Mouse (Mus musculus): ENCODE data around the gene Gm4131.
A peak's percentile ranks its signal among the peaks of the same experiment; 100 is the strongest.

The Gm4131 gene

GRCm38 (mm10) chr14:62550121-62550520, 16.6 kb downstream of the Gm4131 start:
- no peak for DNase-seq (ENCODE audit: low spot score in 2 of 2)

DNA sequence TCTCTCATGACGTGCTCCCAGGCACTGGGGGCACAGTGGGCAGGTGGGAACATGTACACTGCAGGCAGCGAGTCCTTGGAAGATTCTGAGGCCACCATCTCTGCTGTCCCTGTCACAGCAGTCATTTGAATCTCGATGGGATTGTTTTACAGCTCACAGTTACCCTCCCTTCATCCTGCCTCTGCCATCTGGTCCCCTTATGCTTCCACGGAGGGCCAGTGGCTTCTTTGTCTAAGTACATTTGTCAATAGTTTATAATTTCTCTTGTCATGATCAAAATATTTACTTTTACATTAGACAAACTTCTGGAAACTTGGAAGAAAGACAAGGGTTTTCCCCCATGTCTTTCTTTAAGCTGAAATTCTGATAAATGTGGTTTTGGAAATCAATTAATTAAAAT, 20.0 kb downstream of the Gm4131 start:
- DNase-seq (ENCODE audit: low spot score in 2 of 2): no peak

DNA sequence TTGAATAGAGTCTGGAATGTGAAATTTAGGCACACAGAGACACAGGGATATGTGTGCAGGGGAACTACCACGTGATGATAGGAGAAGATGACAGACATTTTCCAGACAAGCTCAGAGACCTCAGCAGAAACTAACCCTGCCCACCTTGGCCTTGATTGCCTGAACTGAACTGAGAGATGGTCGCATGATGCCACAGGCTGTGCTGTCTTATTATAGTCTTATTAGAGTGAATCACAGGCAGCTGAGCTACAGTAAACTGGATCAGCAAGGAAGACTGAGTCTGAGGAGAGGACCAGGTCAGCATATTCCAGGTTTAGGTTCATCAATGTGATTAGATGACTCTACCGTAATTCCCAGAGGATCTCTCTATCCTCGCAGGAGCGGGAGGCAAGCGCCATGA, 20.4 kb downstream of the Gm4131 start:
- DNase-seq (ENCODE audit: low spot score in 2 of 2): no peak

- DNase-seq (ENCODE audit: low spot score in 2 of 2): no peak
Observed at GRCm38 (mm10) chr14:62541751-62542150, 25.0 kb downstream of the Gm4131 start.

- peak in 1 of 2 experiments; percentile 28 for DNase-seq (ENCODE audit: low spot score in 2 of 2)
Observed at GRCm38 (mm10) chr14:62539834-62540233, 26.9 kb downstream of the Gm4131 start.

- DNase-seq (ENCODE audit: low spot score in 2 of 2): no peak
Observed at GRCm38 (mm10) chr14:62536988-62537387, 29.7 kb downstream of the Gm4131 start.

GRCm38 (mm10) chr14:62536127-62536526, 30.6 kb downstream of the Gm4131 start:
- DNase-seq (ENCODE audit: low spot score in 2 of 2): no peak

GRCm38 (mm10) chr14:62530951-62531350, 35.8 kb downstream of the Gm4131 start:
- no peak for DNase-seq (ENCODE audit: low spot score in 2 of 2)

- no peak for DNase-seq (ENCODE audit: low spot score in 2 of 2)
Observed at GRCm38 (mm10) chr14:62512845-62513244, 53.9 kb downstream of the Gm4131 start.

GRCm38 (mm10) chr14:62509350-62509749, 57.4 kb downstream of the Gm4131 start:
- DNase-seq (ENCODE audit: low spot score in 2 of 2): no peak

- DNase-seq (ENCODE audit: low spot score in 2 of 2): no peak
Observed at GRCm38 (mm10) chr14:62506261-62506660, 60.5 kb downstream of the Gm4131 start.

DNA sequence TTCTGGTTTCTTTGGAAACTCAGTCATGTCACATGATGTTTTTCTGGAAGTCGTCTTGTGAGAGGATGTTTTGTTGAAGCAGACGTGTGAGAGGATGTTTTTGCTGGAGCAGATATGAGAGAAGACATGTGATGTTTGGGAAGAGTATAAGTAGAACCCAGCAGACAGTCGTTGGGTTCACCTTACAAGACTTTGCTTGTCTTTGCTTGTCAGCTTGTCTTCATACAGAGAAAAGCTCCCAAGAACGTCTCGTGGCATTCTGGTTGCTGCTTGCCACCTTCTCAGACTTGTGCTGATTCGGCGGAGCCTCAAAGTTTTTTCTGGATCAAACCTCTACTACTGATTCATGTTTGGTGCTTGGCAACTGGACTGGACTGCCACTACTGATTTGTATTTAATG, 69.3 kb downstream of the Gm4131 start:
- no peak for DNase-seq (ENCODE audit: low spot score in 2 of 2)

DNA sequence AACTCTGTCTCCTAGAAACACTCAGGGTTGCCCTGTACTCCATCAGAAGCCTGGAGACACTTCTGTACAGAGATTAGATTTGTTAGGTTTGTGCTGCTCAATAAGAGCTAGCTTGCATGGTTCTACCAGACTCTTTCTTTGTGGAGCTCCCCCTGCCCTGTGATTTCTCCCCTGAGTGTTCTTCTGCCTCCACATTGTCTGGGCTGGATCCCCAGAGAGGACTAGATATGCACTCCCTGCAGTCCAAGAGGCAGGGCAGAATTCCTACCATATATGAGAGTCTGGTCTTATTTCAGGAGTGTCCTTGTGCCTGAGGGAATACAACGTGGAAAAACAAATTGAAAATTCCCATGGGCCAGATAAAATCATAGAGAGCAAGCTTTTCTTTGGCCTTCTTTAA, 70.2 kb downstream of the Gm4131 start:
- no peak for DNase-seq (ENCODE audit: low spot score in 2 of 2)

DNA sequence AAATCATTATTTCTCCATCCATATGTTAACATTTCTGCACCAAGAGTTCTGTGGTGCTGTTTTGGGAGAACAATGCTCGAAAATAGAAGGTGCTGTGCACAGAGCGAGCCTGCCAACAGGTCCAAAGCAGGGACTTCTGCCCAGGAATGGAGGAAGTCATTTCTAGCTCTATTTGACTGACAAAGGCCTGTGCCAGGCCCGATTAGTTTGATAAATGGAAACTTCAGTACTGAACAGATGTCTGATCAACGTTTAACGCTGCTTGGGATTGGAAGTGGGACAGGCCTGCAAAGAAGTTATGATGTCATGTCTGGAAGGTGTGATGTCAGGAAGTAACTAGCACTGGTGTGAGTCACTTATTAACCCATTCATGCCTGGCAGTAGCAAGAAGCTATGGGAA, 73.3 kb downstream of the Gm4131 start:
- peak in 1 of 2 experiments; percentile 15 for DNase-seq (ENCODE audit: low spot score in 2 of 2)

- DNase-seq (ENCODE audit: low spot score in 2 of 2): peak; percentile 74 to 75
Observed at GRCm38 (mm10) chr14:62492196-62492850, 74.4 kb downstream of the Gm4131 start.

DNA sequence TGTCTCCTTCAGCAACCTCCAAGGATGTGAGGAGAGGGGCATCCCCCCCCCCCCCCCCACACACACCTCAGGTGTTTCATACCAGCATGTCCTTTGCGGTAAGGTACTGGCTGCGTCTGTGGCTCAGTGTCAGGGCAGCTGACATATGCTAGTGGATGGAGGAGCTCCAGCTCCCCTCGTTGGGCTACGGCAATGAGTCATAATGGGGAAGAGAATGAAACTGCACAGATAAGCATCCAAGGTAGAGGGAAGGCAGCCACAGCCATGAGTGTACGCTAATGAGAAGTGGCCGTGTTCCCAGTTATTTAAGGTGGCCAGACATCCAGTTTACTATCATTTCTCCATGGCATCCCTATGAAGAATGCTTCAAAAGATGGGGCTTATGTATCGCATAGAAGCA, 78.5 kb downstream of the Gm4131 start:
- DNase-seq (ENCODE audit: low spot score in 2 of 2): peak in 1 of 2 experiments; percentile 10

DNA sequence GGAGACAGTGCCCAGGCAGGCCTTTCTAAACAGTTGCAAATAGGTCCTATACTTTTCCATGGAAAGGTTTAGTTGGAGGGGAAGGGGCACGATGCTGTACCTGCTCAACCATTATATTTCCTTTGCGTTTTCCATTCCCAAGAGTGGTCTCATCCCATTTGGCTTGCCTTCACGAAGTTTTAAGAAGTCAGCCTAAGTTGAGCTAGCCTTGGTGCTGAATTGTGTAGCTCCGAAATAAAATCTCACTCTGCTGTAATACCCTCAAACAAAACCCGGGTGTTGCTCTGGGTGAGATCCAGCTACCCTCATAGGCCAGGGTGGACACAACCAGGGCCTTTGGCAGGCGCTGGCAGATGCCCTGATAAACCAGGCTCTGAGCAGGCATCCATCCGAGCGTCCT, 85.3 kb downstream of the Gm4131 start:
- DNase-seq (ENCODE audit: low spot score in 2 of 2): no peak

- DNase-seq (ENCODE audit: low spot score in 2 of 2): no peak
Observed at GRCm38 (mm10) chr14:62479395-62479794, 87.3 kb downstream of the Gm4131 start.

DNA sequence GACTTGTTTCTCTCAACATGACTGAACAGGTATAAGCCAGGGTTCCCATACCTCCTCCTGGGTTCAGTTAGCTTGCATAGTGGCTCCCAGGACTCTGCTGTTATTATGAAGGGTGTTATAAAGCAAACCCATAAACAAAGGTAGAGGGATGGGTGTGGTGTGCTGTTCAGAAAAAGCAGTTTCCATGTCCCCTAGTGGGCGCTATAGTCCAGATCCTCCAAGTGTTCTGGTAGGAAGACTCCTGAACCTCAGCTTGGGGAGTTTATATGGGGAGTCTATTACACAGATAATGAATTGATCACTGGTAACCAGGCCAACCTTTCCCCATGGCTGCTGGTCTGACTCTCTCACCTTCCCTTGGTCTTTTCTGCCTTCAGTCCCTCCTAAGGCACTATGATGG, 92.2 kb downstream of the Gm4131 start:
- DNase-seq (ENCODE audit: low spot score in 2 of 2): no peak

DNA sequence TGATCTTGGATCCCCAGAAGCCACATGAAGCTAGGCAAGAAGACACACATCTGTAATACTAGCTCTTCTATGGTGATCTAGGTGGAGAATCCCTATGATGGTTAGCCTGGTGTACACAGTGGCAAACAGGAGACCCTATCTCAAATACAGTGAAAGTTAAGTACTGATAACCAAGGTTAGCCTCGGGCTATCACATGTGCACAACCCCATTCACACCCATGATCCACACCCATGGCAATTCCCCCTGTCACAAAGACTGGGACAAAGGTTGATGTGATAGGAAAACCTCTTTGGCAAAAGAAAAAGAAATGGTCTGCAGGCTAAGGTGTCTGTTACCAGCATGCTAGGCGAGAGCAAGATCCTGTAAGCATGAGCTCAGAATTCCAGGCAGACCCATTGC, 94.7 kb downstream of the Gm4131 start:
- DNase-seq (ENCODE audit: low spot score in 2 of 2): no peak

DNA sequence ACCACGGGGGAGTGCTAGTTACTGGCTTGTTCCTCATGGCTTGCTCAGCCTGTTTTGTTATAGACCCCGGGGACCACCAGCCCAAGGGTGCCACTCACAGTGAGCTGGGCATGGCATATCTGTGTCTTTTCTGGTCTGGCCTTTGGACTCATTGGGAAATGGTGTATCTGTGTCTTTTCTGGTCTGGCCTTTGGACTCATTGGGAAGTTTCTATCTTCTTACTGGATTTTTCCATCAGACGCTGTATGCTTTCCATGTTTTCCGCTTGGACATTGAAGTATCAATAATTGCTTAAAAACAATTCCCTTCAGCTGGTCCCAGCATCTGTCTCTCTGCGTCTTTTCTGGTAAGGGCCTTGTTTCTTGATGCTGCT, 98.0 kb downstream of the Gm4131 start:
- DNase-seq (ENCODE audit: low spot score in 2 of 2): no peak

DNA sequence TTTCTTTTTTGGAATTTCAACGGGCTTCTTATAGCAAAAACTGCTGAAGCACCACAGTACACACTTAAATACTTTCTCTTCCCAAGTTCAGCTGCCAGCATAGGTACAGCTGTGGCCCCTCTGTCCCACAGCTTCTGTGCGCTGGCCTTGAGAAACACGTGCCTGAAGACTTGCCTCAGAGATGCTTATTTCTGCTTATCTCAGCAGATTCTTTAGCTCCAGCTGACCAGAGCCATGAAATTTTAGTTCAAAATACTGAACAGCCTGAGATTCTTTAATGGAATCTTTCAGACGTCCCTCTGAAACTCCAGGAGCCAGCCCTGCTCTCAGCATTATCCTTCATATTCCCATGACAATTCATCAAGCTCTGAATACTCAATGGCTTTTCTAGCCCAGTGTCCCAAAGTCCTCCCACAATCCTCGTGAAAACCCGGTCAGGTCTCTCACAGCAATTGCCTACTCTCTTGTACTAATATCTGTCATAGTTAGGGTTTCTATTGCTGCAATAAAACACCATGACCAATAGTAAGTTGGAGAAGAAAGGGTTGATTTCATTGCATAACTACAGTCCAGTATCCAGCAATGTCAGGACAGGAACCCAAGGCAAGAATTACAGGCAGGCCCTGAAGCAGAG, 98.5 kb downstream of the Gm4131 start:
- no peak for DNase-seq (ENCODE audit: low spot score in 2 of 2)

GRCm38 (mm10) chr14:62464966-62465365, 101.8 kb downstream of the Gm4131 start:
- DNase-seq (ENCODE audit: low spot score in 2 of 2): peak in 1 of 2 experiments; percentile 31

GRCm38 (mm10) chr14:62459541-62459940, 107.2 kb downstream of the Gm4131 start:
- DNase-seq (ENCODE audit: low spot score in 2 of 2): no peak
